Mouse (Mus musculus): ENCODE data around the gene Olfr91.
A peak's percentile ranks its signal among the peaks of the same experiment; 100 is the strongest.
"Not testable (repeated sequence)": the region's sequence is repeated elsewhere in the genome, so short reads cannot be mapped to it uniquely, and the experiment has no call there.

Olfr91 gene

GRCm38 (mm10) chr17:37098178-37098577 is at the start of gene Olfr91:
Gene Olfr91 (minus strand): TSS chr17:37098278.
- no peak for DNase-seq

GRCm38 (mm10) chr17:37131366-37131765 is 33.3 kb upstream of the Olfr91 start:
- not testable (repeated sequence) for DNase-seq

- no peak for DNase-seq
These were observed 21.9 kb upstream of the Olfr91 start, which contains the start of gene Olfr92 for GRCm38 (mm10) chr17:37119988-37120387. Gene Olfr92 (minus strand): TSS chr17:37120088.

- no peak for DNase-seq
These were observed 4.8 kb downstream of the Olfr91 start for GRCm38 (mm10) chr17:37093289-37093688.

GRCm38 (mm10) chr17:37092198-37092597 is 5.9 kb downstream of the Olfr91 start:
- DNase-seq = no peak

GRCm38 (mm10) chr17:37088399-37088798 is 9.7 kb downstream of the Olfr91 start, which contains the start of gene Olfr90:
Gene Olfr90 (minus strand): TSS chr17:37088499.
- DNase-seq = no peak

- DNase-seq = no peak
These were observed 12.5 kb downstream of the Olfr91 start for GRCm38 (mm10) chr17:37085545-37085944.

GRCm38 (mm10) chr17:37084632-37085031 is 13.4 kb downstream of the Olfr91 start:
- DNase-seq = no peak

GRCm38 (mm10) chr17:37083327-37083726 is 14.8 kb downstream of the Olfr91 start:
- DNase-seq = peak; percentile 41 to 53

- DNase-seq = no peak
These were observed 16.4 kb downstream of the Olfr91 start for GRCm38 (mm10) chr17:37081659-37082058.

GRCm38 (mm10) chr17:37080119-37080518 is 18.0 kb downstream of the Olfr91 start:
- DNase-seq = no peak

- no peak for DNase-seq
These were observed 19.1 kb downstream of the Olfr91 start for GRCm38 (mm10) chr17:37078990-37079389.

GRCm38 (mm10) chr17:37078193-37078592 is 19.9 kb downstream of the Olfr91 start:
- no peak for DNase-seq

- no peak for DNase-seq
These were observed 22.3 kb downstream of the Olfr91 start for GRCm38 (mm10) chr17:37075766-37076165.

GRCm38 (mm10) chr17:37075181-37075580 is 22.9 kb downstream of the Olfr91 start:
- DNase-seq = no peak

- DNase-seq = no peak
These were observed 25.3 kb downstream of the Olfr91 start for GRCm38 (mm10) chr17:37072730-37073276.

- no peak for DNase-seq
These were observed 25.9 kb downstream of the Olfr91 start for GRCm38 (mm10) chr17:37072080-37072729.

- no peak for DNase-seq
These were observed 28.0 kb downstream of the Olfr91 start for GRCm38 (mm10) chr17:37070121-37070520.

- DNase-seq = no peak
These were observed 30.2 kb downstream of the Olfr91 start for GRCm38 (mm10) chr17:37067861-37068260.

- no peak for DNase-seq
These were observed 32.1 kb downstream of the Olfr91 start for GRCm38 (mm10) chr17:37065993-37066392.

- no peak for DNase-seq
These were observed 34.2 kb downstream of the Olfr91 start for GRCm38 (mm10) chr17:37063686-37064495.

- no peak for DNase-seq
These were observed 35.0 kb downstream of the Olfr91 start for GRCm38 (mm10) chr17:37063063-37063462.

GRCm38 (mm10) chr17:37062101-37062641 is 35.9 kb downstream of the Olfr91 start:
- no peak for DNase-seq

All from cerebellum, postnatal 36 days (tissue).